8 mouse cellular contexts compared by ENCODE assay signal in the genomic region with DNA sequence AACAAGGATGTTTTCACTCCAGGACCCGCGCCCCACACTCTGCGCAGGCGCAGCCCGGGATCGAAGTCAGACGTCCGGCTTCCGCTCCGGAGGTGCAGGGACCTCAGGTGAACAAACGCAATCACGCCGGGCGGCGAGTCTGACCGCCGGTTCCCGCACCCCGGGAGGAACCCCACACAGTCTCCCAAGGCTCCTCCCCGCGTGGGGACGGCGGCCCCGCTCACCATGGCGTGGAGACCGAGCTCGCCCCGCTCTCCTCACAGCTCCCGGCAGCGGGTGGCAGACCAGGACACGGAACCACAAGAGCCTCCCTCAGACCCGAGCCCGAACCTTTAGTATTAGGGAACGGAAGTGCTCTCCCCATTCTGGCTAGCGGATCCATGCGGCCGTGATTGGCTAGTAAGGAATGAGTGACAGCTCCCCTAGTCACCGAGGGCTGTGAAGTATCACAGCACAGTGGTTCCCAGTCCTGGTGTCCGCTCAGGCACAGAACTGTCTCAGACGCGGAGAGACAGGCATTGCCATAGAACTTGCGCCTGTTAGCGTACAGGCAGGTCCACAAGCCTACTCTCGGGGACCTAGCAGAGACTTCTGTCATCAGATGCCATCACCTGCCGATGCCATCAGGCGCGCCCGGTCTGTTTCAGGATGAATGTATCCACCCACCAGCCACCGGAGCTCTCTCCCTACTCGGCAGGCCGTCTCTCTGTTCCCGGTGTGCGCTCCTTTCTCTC. TPM values are rescaled to one million over a fixed set of nuclear protein-coding genes. Genes with fewer than 3 reads are reported as not detected.
DNase-seq lines count a peak whose midpoint lies in the region; ATAC-seq lines count a peak whose summit lies in the region.
"Not testable (repeated sequence)": the region's sequence is repeated elsewhere in the genome, so short reads cannot be mapped to it uniquely, and the experiment has no call there.

A gene (minus strand): TSS at position 295 of the 734 bp plus-strand sequence.

- peak within 1 kb of the TSS; percentile 44 for H3K4me2 ChIP-seq in hindbrain, embryonic 11.5 days (replicated peaks; ENCODE audit: low read depth, low read length)

- peak; percentile 85 for DNase-seq in Muller cell, postnatal 12 days (ENCODE audit: inconsistent ontology term)
- peak; percentile 91 for DNase-seq in cerebellum, adult 9-11 months
- peak; percentile 76 to 86 for DNase-seq in frontal cortex, adult 2 months (ENCODE audit: extremely low spot score in 1 of 2, low spot score in 1 of 2)
- DNase-seq in hindbrain, embryonic 11.5 days (ENCODE audit: low spot score), result peak; percentile 81
- peak; percentile 78 to 82 for DNase-seq in layer of hippocampus, postnatal 10 days (ENCODE audit: low spot score in 2 of 2)
- peak; percentile 83 for DNase-seq in lung, postnatal 10 days
- peak; percentile 81 for DNase-seq in retina, adult 2 months (ENCODE audit: low read depth, low spot score)
- DNase-seq in thymus, postnatal 36 days, result peak; percentile 57 to 58

- H3K4me3 ChIP-seq in hindbrain, embryonic 11.5 days (ENCODE audit: low read depth, low read length), result peak within 1 kb of the TSS; percentile 45

- not testable (repeated sequence) for H3K4me1 ChIP-seq in hindbrain, embryonic 11.5 days (replicated peaks; ENCODE audit: control insufficient read depth, insufficient read depth, low read length)

- H3K27me3 ChIP-seq in hindbrain, embryonic 11.5 days (ENCODE audit: control insufficient read depth, insufficient read depth, low read length), result not testable (repeated sequence)

- H3K27ac ChIP-seq in hindbrain, embryonic 11.5 days (ENCODE audit: low read depth, low read length), result peak within 1 kb of the TSS; percentile 62; the same call in 1 of the 2 replicates

- H3K36me3 ChIP-seq in hindbrain, embryonic 11.5 days (ENCODE audit: control insufficient read depth, insufficient read depth, low read length), result not testable (repeated sequence)

- WGBS in hindbrain, embryonic 11.5 days, result under 1% methylated on average over 35 of the region's 53 CpGs

- peak within 1 kb of the TSS; percentile 50 for H3K9ac ChIP-seq in hindbrain, embryonic 11.5 days (ENCODE audit: low read depth, low read length)

- H3K9me3 ChIP-seq in hindbrain, embryonic 11.5 days (ENCODE audit: control insufficient read depth, low read length), result not testable (repeated sequence)

- ATAC-seq in hindbrain, embryonic 11.5 days (ENCODE audit: low FRiP score), result peak; percentile 100

RNA-seq across cellular contexts. Expression of the gene that starts here (rescaled TPM):
- polyA plus RNA-seq in frontal cortex, adult 2 months (2012; rRNA removed), result 2.9 and 3.5 TPM in 2 replicates
- polyA plus RNA-seq in hindbrain, embryonic 11.5 days (2014; fragmentation: Nextera tagmentation; extraction: Ambion mirVana), result 10.0 and 12.3 TPM in 2 replicates
- 10 to 100 TPM in 1 of 2 experiments, 1 to 10 TPM in 1; 9.4 to 10.5 TPM for total RNA-seq in layer of hippocampus, postnatal 10 days (2021)

Comparison
In these comparisons a context has a peak if more than half of its experiments do, and no peak if none do; other contexts are left out.
1. Peak in every context shown above with its lines: DNase-seq, ATAC-seq, H3K4me3 ChIP-seq and H3K27ac ChIP-seq.